ENCODE assay signal across 13 mouse cellular contexts in genomic region chr2:58550488-58550887, GRCm38 (mm10). TPM values are rescaled to one million over a fixed set of nuclear protein-coding genes. Genes with fewer than 3 reads are reported as not detected.
DNase-seq lines count a peak whose midpoint lies in the region; ATAC-seq and TF ChIP-seq lines count a peak whose summit lies in the region.
"Had no signal": no experiment of that assay in that cellular context is flagged by ENCODE, and none has a peak within 500 bp of the region (broad histone marks: within the 10 kb centered on the region; RNA-seq: fewer than 3 reads in every experiment).

No protein-coding gene starts in this region.

- no peak overlapping the region for H3K9ac ChIP-seq in heart, embryonic 11.5 days (ENCODE audit: low read depth, low read length)
- no peak overlapping the region for H3K9ac ChIP-seq in midbrain, embryonic 11.5 days (ENCODE audit: low read length)
- no peak overlapping the region for H3K9ac ChIP-seq in midbrain, embryonic 16.5 days (ENCODE audit: low read depth, low read length)
- no peak overlapping the region for H3K9ac ChIP-seq in forebrain, postnatal 0 days
- H3K9ac ChIP-seq in neural tube, embryonic 14.5 days (replicated peaks; ENCODE audit: low read depth, low read length), result no peak overlapping the region
- H3K9ac ChIP-seq: intestine, embryonic 15.5 days had no signal

- DNase-seq in heart, adult 18-20 months, result no peak
- no peak for DNase-seq in midbrain, embryonic 11.5 days (ENCODE audit: low spot score, missing footprints)
- no peak for DNase-seq in forebrain, postnatal 0 days
- DNase-seq in thymus, postnatal 14 days, result no peak
- DNase-seq: cerebellum, postnatal 25 days; kidney, postnatal 25 days; lung, postnatal 4 days; right cerebral cortex, adult 18-20 months had no signal

- no peaks in the 10 kb centered on the region for H3K36me3 ChIP-seq in heart, embryonic 11.5 days (ENCODE audit: control insufficient read depth, insufficient read depth, low read length)
- no peaks in the 10 kb centered on the region for H3K36me3 ChIP-seq in midbrain, embryonic 11.5 days (ENCODE audit: control insufficient read depth, insufficient read depth, low read length)
- H3K36me3 ChIP-seq in midbrain, embryonic 16.5 days (ENCODE audit: control insufficient read depth, insufficient read depth, low read length), result no peaks in the 10 kb centered on the region
- no peaks in the 10 kb centered on the region for H3K36me3 ChIP-seq in forebrain, postnatal 0 days (ENCODE audit: insufficient read depth)
- no peaks in the 10 kb centered on the region for H3K36me3 ChIP-seq in neural tube, embryonic 14.5 days (ENCODE audit: control insufficient read depth, insufficient read depth, low read length)
- H3K36me3 ChIP-seq: intestine, embryonic 15.5 days had no signal

- H3K4me1 ChIP-seq in heart, embryonic 11.5 days (ENCODE audit: control insufficient read depth, insufficient read depth, low read length), result peaks cover 54% of the 10 kb centered on the region
- peaks cover 22% of the 10 kb centered on the region for H3K4me1 ChIP-seq in midbrain, embryonic 11.5 days (ENCODE audit: control insufficient read depth, insufficient read depth, low read length)
- peaks cover 23% of the 10 kb centered on the region for H3K4me1 ChIP-seq in midbrain, embryonic 16.5 days (ENCODE audit: control insufficient read depth, insufficient read depth, low read length)
- peaks cover 8% of the 10 kb centered on the region; the same call in 1 of the 2 replicates for H3K4me1 ChIP-seq in forebrain, postnatal 0 days (ENCODE audit: insufficient read depth)
- peaks cover 15% of the 10 kb centered on the region for H3K4me1 ChIP-seq in neural tube, embryonic 14.5 days (ENCODE audit: control insufficient read depth, insufficient read depth, low read length)

- WGBS in heart, embryonic 11.5 days (ENCODE audit: insufficient replicate concordance), result 32% methylated on average over 9 of the region's 9 CpGs
- WGBS in midbrain, embryonic 11.5 days, result 55% methylated on average over 9 of the region's 9 CpGs
- 41% methylated on average over 9 of the region's 9 CpGs for WGBS in midbrain, embryonic 16.5 days
- 56% methylated on average over 9 of the region's 9 CpGs for WGBS in forebrain, postnatal 0 days
- WGBS in neural tube, embryonic 14.5 days, result 36% methylated on average over 9 of the region's 9 CpGs

- H3K27ac ChIP-seq in heart, embryonic 11.5 days (ENCODE audit: low read depth, low read length), result no peak overlapping the region
- no peak overlapping the region for H3K27ac ChIP-seq in midbrain, embryonic 11.5 days (ENCODE audit: low read depth, low read length)
- no peak overlapping the region for H3K27ac ChIP-seq in midbrain, embryonic 16.5 days (ENCODE audit: low read length)
- H3K27ac ChIP-seq in forebrain, postnatal 0 days (ENCODE audit: low read depth, low read length), result no peak overlapping the region
- no peak overlapping the region for H3K27ac ChIP-seq in neural tube, embryonic 14.5 days (ENCODE audit: low read depth, low read length)
- H3K27ac ChIP-seq: intestine, embryonic 15.5 days had no signal

- no peak overlapping the region for H3K4me3 ChIP-seq in heart, embryonic 11.5 days (ENCODE audit: low read depth, low read length)
- no peak overlapping the region for H3K4me3 ChIP-seq in midbrain, embryonic 11.5 days (ENCODE audit: low read depth, low read length)
- H3K4me3 ChIP-seq in midbrain, embryonic 16.5 days (ENCODE audit: low read depth, low read length), result no peak overlapping the region
- no peak overlapping the region for H3K4me3 ChIP-seq in forebrain, postnatal 0 days (ENCODE audit: low read depth, low read length)
- no peak overlapping the region for H3K4me3 ChIP-seq in neural tube, embryonic 14.5 days (ENCODE audit: low read depth, low read length)
- H3K4me3 ChIP-seq: intestine, embryonic 15.5 days had no signal

- no peaks in the 10 kb centered on the region for H3K9me3 ChIP-seq in heart, embryonic 11.5 days (replicated peaks; ENCODE audit: control insufficient read depth, low read length)
- no peaks in the 10 kb centered on the region for H3K9me3 ChIP-seq in midbrain, embryonic 11.5 days (ENCODE audit: control insufficient read depth, low read length)
- H3K9me3 ChIP-seq in midbrain, embryonic 16.5 days (replicated peaks; ENCODE audit: control insufficient read depth, low read length, poor library complexity, severe bottlenecking), result no peaks in the 10 kb centered on the region
- no peaks in the 10 kb centered on the region for H3K9me3 ChIP-seq in forebrain, postnatal 0 days (ENCODE audit: low read length)
- no peaks in the 10 kb centered on the region for H3K9me3 ChIP-seq in neural tube, embryonic 14.5 days (ENCODE audit: control insufficient read depth, low read length)
- H3K9me3 ChIP-seq: intestine, embryonic 15.5 days had no signal

- 0 out of 2 replicates have a peak, but pooled peaks have one; percentile 28 for ATAC-seq in heart, embryonic 11.5 days (replicated peaks; ENCODE audit: insufficient number of reproducible peaks, low FRiP score, low TSS enrichment)
- ATAC-seq in midbrain, embryonic 11.5 days (ENCODE audit: low FRiP score), result peak; percentile 45; the same call in 1 of the 2 replicates
- ATAC-seq in midbrain, embryonic 16.5 days, result no peak
- peak; percentile 83 for ATAC-seq in forebrain, postnatal 0 days
- peak; percentile 52 for ATAC-seq in neural tube, embryonic 14.5 days (ENCODE audit: low read depth)

- H3K4me2 ChIP-seq in heart, embryonic 11.5 days, result peak overlapping the region; percentile 34
- no peak overlapping the region for H3K4me2 ChIP-seq in midbrain, embryonic 11.5 days
- H3K4me2 ChIP-seq in midbrain, embryonic 16.5 days (ENCODE audit: low read length), result no peak overlapping the region
- H3K4me2 ChIP-seq in forebrain, postnatal 0 days (ENCODE audit: low read depth), result no peak overlapping the region
- H3K4me2 ChIP-seq in neural tube, embryonic 14.5 days (ENCODE audit: low read depth, low read length), result no peak overlapping the region
- H3K4me2 ChIP-seq: intestine, embryonic 15.5 days; liver, embryonic 11.5 days had no signal

- H3K27me3 ChIP-seq in heart, embryonic 11.5 days (ENCODE audit: control insufficient read depth, insufficient read depth, low read length), result no peaks in the 10 kb centered on the region
- no peaks in the 10 kb centered on the region for H3K27me3 ChIP-seq in midbrain, embryonic 11.5 days (ENCODE audit: control insufficient read depth, insufficient read depth, low read length)
- H3K27me3 ChIP-seq in midbrain, embryonic 16.5 days (ENCODE audit: control insufficient read depth, insufficient read depth, low read depth, low read length), result no peaks in the 10 kb centered on the region
- no peaks in the 10 kb centered on the region for H3K27me3 ChIP-seq in forebrain, postnatal 0 days (ENCODE audit: insufficient read depth, low read length)
- no peaks in the 10 kb centered on the region for H3K27me3 ChIP-seq in neural tube, embryonic 14.5 days (ENCODE audit: control insufficient read depth, insufficient read depth, low read length)
- H3K27me3 ChIP-seq: intestine, embryonic 15.5 days had no signal

- no peak for TF ChIP-seq CTCF in forebrain, postnatal 0 days (IDR thresholded peaks at IDR 0.05; ENCODE audit: low read depth)

RNA-seq across cellular contexts. Expression of gene Acvr1, which starts 16.5 kb away (rescaled TPM):
- 11.8 and 12.9 TPM in 2 replicates for polyA plus RNA-seq in heart, embryonic 11.5 days (2014; fragmentation: Nextera tagmentation; extraction: Ambion mirVana)
- 10 to 100 TPM; 13.5 to 14.0 TPM for total RNA-seq in heart, adult 18-20 months (2021)
- polyA plus RNA-seq in midbrain, embryonic 11.5 days (2014; fragmentation: Nextera tagmentation; extraction: Ambion mirVana), result 4.7 and 4.9 TPM in 2 replicates
- 4.4 and 4.9 TPM in 2 replicates for polyA plus RNA-seq in midbrain, embryonic 16.5 days (2015; fragmentation: Nextera tagmentation; extraction: Ambion mirVana)
- total RNA-seq in forebrain, postnatal 0 days (2014; rRNA removed), result 14.8 and 16.4 TPM in 2 replicates
- 5.6 and 6.4 TPM in 2 replicates for polyA plus RNA-seq in forebrain, postnatal 0 days (2015; fragmentation: Nextera tagmentation; extraction: Ambion mirVana)
- polyA plus RNA-seq in neural tube, embryonic 14.5 days (2014; fragmentation: Nextera tagmentation; extraction: Ambion mirVana), result 8.5 and 8.6 TPM in 2 replicates

RNA-seq across cellular contexts. Expression of gene Upp2, which starts 16.6 kb away (rescaled TPM):
- 8.4 and 8.6 TPM in 2 replicates for polyA plus RNA-seq in heart, embryonic 11.5 days (2014; fragmentation: Nextera tagmentation; extraction: Ambion mirVana)
- total RNA-seq in heart, adult 18-20 months (2021), result 1 to 10 TPM; 3.4 to 4.2 TPM
- 4.6 and 4.7 TPM in 2 replicates for polyA plus RNA-seq in midbrain, embryonic 11.5 days (2014; fragmentation: Nextera tagmentation; extraction: Ambion mirVana)
- 14.3 and 16.6 TPM in 2 replicates for polyA plus RNA-seq in midbrain, embryonic 16.5 days (2015; fragmentation: Nextera tagmentation; extraction: Ambion mirVana)
- total RNA-seq in forebrain, postnatal 0 days (2014; rRNA removed), result 12.6 and 19.9 TPM in 2 replicates
- 10.8 and 12.5 TPM in 2 replicates for polyA plus RNA-seq in forebrain, postnatal 0 days (2015; fragmentation: Nextera tagmentation; extraction: Ambion mirVana)
- 15.4 and 16.4 TPM in 2 replicates for polyA plus RNA-seq in neural tube, embryonic 14.5 days (2014; fragmentation: Nextera tagmentation; extraction: Ambion mirVana)
